Comparison of ENCODE assay signal across 13 mouse cellular contexts in the genomic region with DNA sequence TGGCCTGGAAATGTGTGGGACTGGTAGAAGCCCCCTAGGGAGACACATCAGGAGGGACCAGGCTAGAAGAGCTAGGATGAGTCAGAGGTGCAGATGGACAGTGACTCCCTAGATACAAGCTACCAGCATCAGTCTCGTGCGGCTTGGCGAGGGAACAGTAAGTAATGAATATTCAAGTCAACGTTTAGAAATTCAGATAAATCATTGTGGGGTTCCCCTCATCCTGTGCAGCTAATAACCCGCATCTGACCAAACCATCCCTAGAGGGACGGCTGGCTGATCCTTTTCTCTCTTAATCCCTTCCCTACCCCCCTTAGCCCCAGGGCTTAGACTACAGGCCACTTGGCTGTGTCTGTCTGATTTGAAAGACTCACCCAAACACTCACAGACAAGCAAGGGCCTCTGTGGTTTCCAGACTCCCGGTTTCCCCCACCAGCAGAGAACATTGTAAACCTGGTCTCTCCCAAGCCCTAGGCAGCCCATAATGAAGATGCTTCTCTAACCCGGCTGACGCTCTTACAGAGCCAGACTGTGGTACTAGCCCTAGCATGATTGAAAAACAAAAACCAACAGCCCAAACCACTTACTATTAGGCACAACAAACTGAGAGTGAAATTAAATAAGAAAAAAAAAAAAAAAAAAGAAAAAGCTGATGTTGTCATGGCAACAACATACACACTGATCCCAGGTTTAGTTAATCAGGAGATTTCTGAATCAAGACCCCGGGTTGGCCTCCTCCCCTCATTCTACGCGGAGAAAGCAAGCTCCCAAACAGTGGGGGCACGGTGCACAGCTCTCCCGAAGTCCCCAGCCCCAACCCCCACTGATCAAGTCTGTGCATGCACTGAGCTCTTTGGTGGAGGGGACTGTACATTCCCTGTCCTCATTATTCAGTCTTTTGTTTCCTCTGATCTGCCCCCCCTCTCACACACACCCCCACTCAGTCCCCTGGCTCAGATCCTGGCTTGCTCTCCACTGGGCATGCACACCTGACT. TPM values are rescaled to one million over a fixed set of nuclear protein-coding genes. Genes with fewer than 3 reads are reported as not detected.
A peak's percentile ranks its signal among the peaks of the same experiment; 100 is the strongest.
DNase-seq lines count a peak whose midpoint lies in the region; ATAC-seq and TF ChIP-seq lines count a peak whose summit lies in the region.
"Had no signal": no experiment of that assay in that cellular context is flagged by ENCODE, and none has a peak within 500 bp of the region (broad histone marks: within the 10 kb centered on the region; RNA-seq: fewer than 3 reads in every experiment).

No protein-coding gene starts in this region.

- TF ChIP-seq CTCF in CH12.LX (conservative IDR thresholded peaks at IDR 0.05 in 1 of 2, IDR thresholded peaks at IDR 0.05 in 1 of 2; ENCODE audit: low read depth in 2 of 2, low read length in 2 of 2): no peak
- TF ChIP-seq CTCF in thymus, adult 2 months (IDR thresholded peaks at IDR 0.05; ENCODE audit: borderline replicate concordance, control insufficient read depth, extremely low read depth, insufficient read depth, low read length, poor library complexity): no peak

- H3K4me2 ChIP-seq in CH12.LX (ENCODE audit: insufficient read depth, low read depth, poor library complexity, severe bottlenecking): no peak overlapping the region; the same call in 1 of the 2 replicates
- H3K4me2 ChIP-seq in forebrain, embryonic 15.5 days (replicated peaks): no peak overlapping the region
- peak overlapping the region; percentile 22; the same call in 1 of the 2 replicates for H3K4me2 ChIP-seq in midbrain, embryonic 11.5 days
- H3K4me2 ChIP-seq in kidney, embryonic 15.5 days: no peak overlapping the region

- ATAC-seq in forebrain, embryonic 15.5 days (replicated peaks): peak; percentile 81
- peak; percentile 82 for ATAC-seq in midbrain, embryonic 11.5 days (ENCODE audit: low FRiP score)
- no peak for ATAC-seq in erythroblast, adult 5-6 weeks (replicated peaks; ENCODE audit: low FRiP score, poor library complexity, severe bottlenecking)
- no peak for ATAC-seq in frontal cortex, adult (ENCODE audit: low TSS enrichment)
- no peak for ATAC-seq in kidney, embryonic 15.5 days (replicated peaks; ENCODE audit: low FRiP score)

- peak overlapping the region in 1 of 3 experiments; percentile 9 for H3K4me3 ChIP-seq in CH12.LX (replicated peaks in 1 of 3; ENCODE audit: low read depth in 2 of 3, low read length in 2 of 3, poor library complexity in 1 of 3)
- H3K4me3 ChIP-seq in forebrain, embryonic 15.5 days: no peak overlapping the region
- H3K4me3 ChIP-seq in midbrain, embryonic 11.5 days (ENCODE audit: low read depth, low read length): no peak overlapping the region
- no peak overlapping the region for H3K4me3 ChIP-seq in kidney, embryonic 15.5 days (replicated peaks)
- H3K4me3 ChIP-seq in thymus, adult 2 months (ENCODE audit: control insufficient read depth, insufficient read depth, low read length): no peak overlapping the region
- H3K4me3 ChIP-seq: gastrocnemius, adult 2 months had no signal

- TF ChIP-seq EP300 in CH12.LX (IDR thresholded peaks at IDR 0.05; ENCODE audit: low read length): peak; percentile 69

- 6% methylated on average over 14 of the region's 14 CpGs for WGBS in forebrain, embryonic 15.5 days
- 16% methylated on average over 14 of the region's 14 CpGs for WGBS in midbrain, embryonic 11.5 days
- 60% methylated on average over 14 of the region's 14 CpGs for WGBS in kidney, embryonic 15.5 days
- 79% methylated on average over 14 of the region's 14 CpGs for WGBS in thymus, adult 2 months

- peaks cover 18 to 40% of the 10 kb centered on the region in 2 experiments for H3K4me1 ChIP-seq in CH12.LX (ENCODE audit: control insufficient read depth in 1 of 2, insufficient read depth in 2 of 2)
- H3K4me1 ChIP-seq in forebrain, embryonic 15.5 days: peaks cover 46% of the 10 kb centered on the region
- peaks cover 59% of the 10 kb centered on the region for H3K4me1 ChIP-seq in midbrain, embryonic 11.5 days (ENCODE audit: control insufficient read depth, insufficient read depth, low read length)
- H3K4me1 ChIP-seq in kidney, embryonic 15.5 days: peaks cover 18% of the 10 kb centered on the region
- H3K4me1 ChIP-seq in thymus, adult 2 months (replicated peaks; ENCODE audit: control insufficient read depth, insufficient read depth, low read length): no peaks in the 10 kb centered on the region

- DNase-seq in CH12.LX (ENCODE audit: extremely low read depth): peak; percentile 73
- peak; percentile 49 for DNase-seq in Muller cell, postnatal 12 days (ENCODE audit: inconsistent ontology term)
- peak; percentile 92 for DNase-seq in midbrain, embryonic 11.5 days (ENCODE audit: low spot score, missing footprints)
- DNase-seq in thymus, adult 2 months: no peak
- DNase-seq: adrenal gland, postnatal 14 days; gastrocnemius, adult 2 months; heart, postnatal 14 days; lung, postnatal 14 days had no signal

- no peaks in the 10 kb centered on the region for H3K36me3 ChIP-seq in CH12.LX (replicated peaks in 1 of 2; ENCODE audit: control insufficient read depth in 1 of 2, insufficient read depth in 1 of 2, low read length in 1 of 2)
- H3K36me3 ChIP-seq in forebrain, embryonic 15.5 days: no peaks in the 10 kb centered on the region; the same call in 1 of the 2 replicates
- H3K36me3 ChIP-seq in midbrain, embryonic 11.5 days (ENCODE audit: control insufficient read depth, insufficient read depth, low read length): no peaks in the 10 kb centered on the region
- H3K36me3 ChIP-seq in kidney, embryonic 15.5 days: no peaks in the 10 kb centered on the region
- H3K36me3 ChIP-seq in thymus, adult 2 months (ENCODE audit: control insufficient read depth, insufficient read depth, low read length): no peaks in the 10 kb centered on the region

- no peaks in the 10 kb centered on the region for H3K9me3 ChIP-seq in CH12.LX (replicated peaks; ENCODE audit: low read length)
- no peaks in the 10 kb centered on the region for H3K9me3 ChIP-seq in forebrain, embryonic 15.5 days
- no peaks in the 10 kb centered on the region for H3K9me3 ChIP-seq in midbrain, embryonic 11.5 days (ENCODE audit: control insufficient read depth, low read length)
- no peaks in the 10 kb centered on the region for H3K9me3 ChIP-seq in kidney, embryonic 15.5 days (replicated peaks)

- TF ChIP-seq POLR2A in CH12.LX (IDR thresholded peaks at IDR 0.05; ENCODE audit: low read depth, low read length): no peak
- no peak for TF ChIP-seq POLR2A in thymus, adult 2 months (IDR thresholded peaks at IDR 0.05; ENCODE audit: control insufficient read depth, extremely low read depth, insufficient read depth, low read length, poor library complexity)

- dilution Hi-C loops in CH12.LX (cut with MboI; ENCODE audit: extremely low pct_ligation_motif_present, extremely low pct_unique_long_range_greater_than_20kb, low sequenced_read_pairs): no loop called here

- TF ChIP-seq RAD21 in CH12.LX (IDR thresholded peaks at IDR 0.05; ENCODE audit: low read depth, low read length): no peak

- H3K9ac ChIP-seq in CH12.LX (ENCODE audit: insufficient read depth, low read depth): no peak overlapping the region
- H3K9ac ChIP-seq in forebrain, embryonic 15.5 days (replicated peaks): peak overlapping the region; percentile 22; the same call in 1 of the 2 replicates
- peak overlapping the region; percentile 40 for H3K9ac ChIP-seq in midbrain, embryonic 11.5 days (ENCODE audit: low read length)
- H3K9ac ChIP-seq in kidney, embryonic 15.5 days: no peak overlapping the region

- H3K79me2 ChIP-seq in CH12.LX (replicated peaks; ENCODE audit: control insufficient read depth, extremely low read depth, insufficient read depth, poor library complexity, severe bottlenecking): no peaks in the 10 kb centered on the region

- peaks cover 50% of the 10 kb centered on the region for H3K27me3 ChIP-seq in CH12.LX (replicated peaks)
- H3K27me3 ChIP-seq in forebrain, embryonic 15.5 days: no peaks in the 10 kb centered on the region
- H3K27me3 ChIP-seq in midbrain, embryonic 11.5 days (ENCODE audit: control insufficient read depth, insufficient read depth, low read length): no peaks in the 10 kb centered on the region
- H3K27me3 ChIP-seq in kidney, embryonic 15.5 days: no peaks in the 10 kb centered on the region
- H3K27me3 ChIP-seq in thymus, adult 2 months (ENCODE audit: control insufficient read depth, insufficient read depth, low read length): no peaks in the 10 kb centered on the region

- in situ Hi-C loops in CH12.LX (cut with MboI; ENCODE audit: low pct_ligation_motif_present, low pct_unique_long_range_greater_than_20kb, low sequenced_read_pairs): no loop called here

- no peak overlapping the region for H3K27ac ChIP-seq in CH12.LX (ENCODE audit: insufficient read depth, low read depth)
- peak overlapping the region; percentile 85 for H3K27ac ChIP-seq in forebrain, embryonic 15.5 days (replicated peaks)
- peak overlapping the region; percentile 93 for H3K27ac ChIP-seq in midbrain, embryonic 11.5 days (ENCODE audit: low read depth, low read length)
- no peak overlapping the region for H3K27ac ChIP-seq in kidney, embryonic 15.5 days
- H3K27ac ChIP-seq in thymus, adult 2 months (ENCODE audit: control insufficient read depth, insufficient read depth, low read length): no peak overlapping the region
- H3K27ac ChIP-seq: gastrocnemius, adult 2 months had no signal

TF ChIP-seq in CH12.LX, 34 proteins besides CTCF, POLR2A, EP300 and RAD21 (continues in another document):
- TF ChIP-seq NELFE (IDR thresholded peaks at IDR 0.05; ENCODE audit: low read depth, low read length) (no peak), JUN (IDR thresholded peaks at IDR 0.05; ENCODE audit: insufficient read depth, low read depth, low read length) (0 out of 2 replicates have a peak, but pooled peaks have one; percentile 11), MAX (IDR thresholded peaks at IDR 0.05; ENCODE audit: low read length) (no peak), JUND (conservative IDR thresholded peaks at IDR 0.05; ENCODE audit: low read depth, low read length) (peak; percentile 39; the same call in 1 of the 2 replicates), GABPA (IDR thresholded peaks at IDR 0.05; ENCODE audit: insufficient replicate concordance, low read depth, low read length) (no peak), UBTF (IDR thresholded peaks at IDR 0.05; ENCODE audit: low read depth, low read length) (no peak), TCF12 (IDR thresholded peaks at IDR 0.05; ENCODE audit: low read depth, low read length) (peak; percentile 54; the same call in 1 of the 2 replicates), KAT2A (IDR thresholded peaks at IDR 0.05; ENCODE audit: insufficient replicate concordance, low read length) (0 out of 2 replicates have a peak, but pooled peaks have one; percentile 33)

RNA-seq across cellular contexts. Expression of gene Cntn2, which starts 39.1 kb away (rescaled TPM):
- total RNA-seq in CH12.LX (2012; rRNA removed): 0.04 and 0.08 TPM in 2 replicates
- total RNA-seq in CH12.LX (2014; rRNA removed): 0.05 and 0.07 TPM in 2 replicates
- 0.04 TPM in 2 replicates for polyA plus RNA-seq in CH12.LX (2012; ENCODE audit: insufficient read length, low read depth)
- polyA plus RNA-seq in forebrain, embryonic 15.5 days (2015; fragmentation: Nextera tagmentation; extraction: Ambion mirVana): 117 and 137 TPM in 2 replicates
- polyA plus RNA-seq in midbrain, embryonic 11.5 days (2014; fragmentation: Nextera tagmentation; extraction: Ambion mirVana): 30.9 and 31.4 TPM in 2 replicates
- total RNA-seq in erythroblast, adult 5-6 weeks (2015; ENCODE audit: low replicate concordance): not detected in 2 replicates
- total RNA-seq in erythroblast, adult 5-6 weeks (2017; ENCODE audit: low replicate concordance): not detected in 2 replicates
- polyA plus RNA-seq in kidney, embryonic 15.5 days (2015; fragmentation: Nextera tagmentation; extraction: Ambion mirVana): 0.30 and 0.82 TPM in 2 replicates
- 0.80 and 0.91 TPM in 2 replicates for polyA plus RNA-seq in thymus, adult 2 months (2012; rRNA removed)
- total RNA-seq: common myeloid progenitor, adult 5-6 weeks had no signal

Comparison
In these comparisons a context has a peak if more than half of its experiments do, and no peak if none do; other contexts are left out.
1. H3K27ac ChIP-seq: peak in forebrain, embryonic 15.5 days (single experiment) and midbrain, embryonic 11.5 days (single experiment); none in CH12.LX (single experiment), kidney, embryonic 15.5 days (single experiment) and thymus, adult 2 months (single experiment).
2. H3K9ac ChIP-seq: peak in forebrain, embryonic 15.5 days (single experiment) and midbrain, embryonic 11.5 days (single experiment); none in CH12.LX (single experiment) and kidney, embryonic 15.5 days (single experiment).
3. ATAC-seq: peak in forebrain, embryonic 15.5 days (single experiment) and midbrain, embryonic 11.5 days (single experiment); none in erythroblast, adult 5-6 weeks (single experiment), frontal cortex, adult (single experiment) and kidney, embryonic 15.5 days (single experiment).
4. RNA of gene Cntn2, which starts 39.1 kb away (polyA plus RNA-seq): 117 to 137 TPM in forebrain, embryonic 15.5 days and 30.9 to 31.4 TPM in midbrain, embryonic 11.5 days; 0.80 to 0.91 TPM in thymus, adult 2 months, 0.30 to 0.82 TPM in kidney, embryonic 15.5 days and 0.04 TPM in CH12.LX; every median in the first group is over 10 times any median in the second.